Mouse (Mus musculus): Measurements from ENCODE around the gene Cpeb2.
A peak's percentile ranks its signal among the peaks of the same experiment; 100 is the strongest.

Cpeb2 gene

DNA sequence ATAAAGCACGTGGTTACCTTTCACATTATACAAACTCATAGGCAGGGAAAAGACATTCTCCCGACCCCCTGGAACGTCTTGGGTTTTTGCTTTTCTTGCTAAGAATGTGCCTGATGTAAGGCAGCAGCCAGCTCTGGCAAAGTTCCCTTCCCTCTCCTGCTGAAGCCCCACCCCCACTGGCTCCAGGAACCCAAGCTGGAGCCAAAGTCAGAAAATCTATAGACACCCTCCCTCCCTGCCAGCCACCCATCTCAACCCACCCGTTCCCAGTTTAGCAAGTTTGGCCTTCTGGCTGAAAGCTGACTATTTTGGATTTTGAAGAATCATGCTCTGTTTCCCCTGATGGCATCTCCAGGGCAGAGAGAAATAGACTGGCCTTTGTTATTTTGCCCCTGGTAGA, 95.6 kb downstream of the Cpeb2 start:
- DNase-seq: peak; percentile 82 to 85

DNA sequence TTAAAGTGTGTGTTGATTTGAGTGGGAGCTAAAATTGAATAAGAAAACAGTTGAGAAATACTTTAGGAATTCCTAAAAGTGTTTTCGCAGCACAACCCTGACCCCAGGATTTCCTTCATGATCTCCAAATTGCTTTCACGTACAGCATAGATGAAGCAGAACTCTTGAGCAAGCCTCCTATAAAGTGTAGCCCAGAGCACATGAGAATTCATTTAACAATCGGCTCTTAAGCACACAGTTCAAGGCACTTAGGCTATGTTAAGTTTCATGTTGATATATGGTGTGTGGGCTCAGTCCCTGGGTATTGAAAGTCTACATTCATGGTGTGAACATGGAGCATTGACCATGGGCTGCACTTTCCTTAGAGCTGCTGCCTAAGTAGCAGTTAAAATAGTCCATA, 97.3 kb downstream of the Cpeb2 start:
- no peak for DNase-seq

DNA sequence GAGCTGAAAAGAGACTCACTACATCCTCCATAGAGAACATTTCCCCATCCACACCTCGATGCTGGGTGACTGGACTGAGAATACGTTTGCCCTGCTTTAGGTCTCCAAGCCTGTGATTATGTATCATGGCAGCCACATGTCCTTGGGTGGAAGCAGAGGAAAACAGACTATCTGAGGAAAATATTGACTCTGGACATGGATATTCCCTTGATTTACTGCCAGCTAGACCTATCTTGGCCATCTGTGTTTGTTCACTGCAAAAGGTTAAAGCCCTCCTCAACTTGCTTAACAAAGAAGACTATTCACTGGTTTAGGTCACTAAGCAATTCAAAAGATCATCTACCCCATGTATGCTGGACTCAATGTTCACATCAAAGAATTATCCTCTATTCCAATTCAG, 101.5 kb downstream of the Cpeb2 start:
- DNase-seq: no peak

DNA sequence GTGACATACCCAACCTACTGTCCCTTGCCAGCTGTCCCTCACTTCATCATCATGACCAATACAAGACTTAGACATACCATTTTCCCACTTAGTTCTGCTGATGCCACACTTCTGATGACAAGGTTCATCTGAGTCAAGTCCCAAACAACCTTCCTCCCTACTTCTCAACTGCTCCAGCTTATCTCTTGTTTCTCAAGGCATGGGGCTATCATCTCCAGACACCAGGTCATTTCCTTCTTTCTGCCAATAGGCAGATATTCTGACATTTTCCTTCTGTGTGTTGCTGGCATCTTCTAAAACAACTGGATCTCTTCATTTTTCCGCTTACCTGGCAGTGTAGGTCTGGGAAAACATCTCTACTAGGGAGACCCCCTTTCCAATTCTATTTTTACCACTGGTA, 104.2 kb downstream of the Cpeb2 start:
- DNase-seq: no peak

DNA sequence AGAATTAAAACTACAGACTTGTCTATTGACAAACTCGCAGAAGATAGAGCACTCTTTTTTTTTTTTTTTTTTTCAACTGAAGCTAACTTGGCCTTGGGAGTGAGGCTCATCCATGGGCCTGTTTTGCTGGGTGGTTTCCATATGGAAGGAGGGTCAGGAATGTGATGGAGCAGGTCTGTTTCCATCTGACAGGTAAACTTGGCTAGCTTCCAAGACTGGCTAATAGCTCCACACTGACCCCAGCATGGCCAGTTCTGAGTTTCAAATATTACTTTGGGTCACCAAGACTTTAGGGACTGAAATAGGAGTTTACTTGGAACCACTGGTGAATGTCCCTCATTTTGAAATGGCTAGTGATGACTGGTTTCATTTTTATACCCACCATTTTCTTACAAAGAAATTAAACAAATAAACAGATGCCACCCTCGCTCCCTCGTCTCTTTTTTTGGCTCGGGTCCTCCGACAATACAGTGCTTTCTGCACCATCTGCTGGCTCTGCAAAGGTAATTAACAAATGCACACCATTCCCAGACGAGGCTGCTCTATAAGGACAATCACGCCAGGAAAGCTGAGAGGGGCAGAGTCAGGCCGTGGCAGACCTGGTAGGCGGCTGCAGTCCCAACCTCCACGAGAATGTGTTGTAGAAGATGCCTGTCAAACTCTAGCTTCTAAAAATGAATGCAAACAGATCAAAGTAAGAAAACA, 106.0 kb downstream of the Cpeb2 start:
- peak; percentile 90 to 95 for DNase-seq
